Mouse (Mus musculus) layer of hippocampus, postnatal 36 days (tissue): ENCODE results near the gene Zfp988. TPM values are rescaled to one million over a fixed set of nuclear protein-coding genes. Genes with fewer than 3 reads are reported as not detected.
"Not testable (repeated sequence)": the region's sequence is repeated elsewhere in the genome, so short reads cannot be mapped to it uniquely, and the experiment has no call there.

Experiments used
- DNase-seq, 2 experiments: peaks; one replicate each; pipeline ENCODE4 v3.0.0; 2022
- total RNA-seq, 2 experiments: library from RNA; stranded (reverse); gene quantifications; 2 replicates each; pipeline ENCODE4 v1.2.3; 2021

Zfp988 gene
- total RNA-seq = under 1 TPM; 0.20 TPM

GRCm38 (mm10) chr4:147305436-147305835 lies at the start of gene Zfp988:
Gene Zfp988 (plus strand): TSS chr4:147305674.
- not testable (repeated sequence) for DNase-seq

DNA sequence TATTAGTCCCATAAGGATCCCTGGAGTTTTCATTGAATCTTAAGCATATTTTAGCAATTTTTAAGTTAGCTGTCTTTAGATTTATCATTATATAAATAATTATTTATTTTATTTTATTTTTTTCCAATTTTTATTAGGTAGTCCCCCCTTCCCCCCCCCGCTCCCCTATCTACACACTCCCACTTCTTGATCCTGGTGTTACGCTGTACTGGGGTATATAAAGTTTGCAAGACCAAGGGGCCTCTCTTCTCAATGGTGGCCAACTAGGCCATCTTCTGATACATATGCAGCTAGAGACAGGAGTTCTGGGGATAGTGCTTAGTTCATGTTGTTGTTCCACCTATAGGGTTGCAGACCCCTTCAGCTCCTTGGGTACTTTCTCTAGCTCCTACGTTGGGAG lies 42.8 kb upstream of the Zfp988 start:
- DNase-seq = not testable (repeated sequence)

GRCm38 (mm10) chr4:147267302-147267701 lies 38.2 kb upstream of the Zfp988 start:
- DNase-seq = not testable (repeated sequence)

- DNase-seq = not testable (repeated sequence)
Observed at GRCm38 (mm10) chr4:147268735-147269134, 36.7 kb upstream of the Zfp988 start.

DNA sequence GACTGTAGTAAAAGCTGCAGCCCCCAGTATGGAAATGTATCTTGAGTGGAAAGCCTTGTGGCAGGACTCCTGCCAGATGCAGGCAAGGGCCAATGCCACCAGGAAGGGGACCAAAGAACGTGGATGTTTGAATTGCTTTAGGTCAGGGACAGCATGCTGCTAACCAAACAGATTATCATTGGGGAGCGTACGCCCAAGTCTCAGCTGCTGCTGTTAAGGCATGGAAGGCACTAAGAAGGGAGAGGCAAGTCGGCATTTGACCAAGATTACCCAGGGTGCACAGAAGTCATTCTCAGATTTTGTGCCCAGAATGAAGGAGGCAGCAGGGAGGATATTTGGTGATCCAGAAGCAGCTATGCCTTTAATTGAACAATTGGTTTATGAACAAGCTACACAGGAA lies 35.4 kb upstream of the Zfp988 start:
- not testable (repeated sequence) for DNase-seq

GRCm38 (mm10) chr4:147271601-147272000 lies 33.9 kb upstream of the Zfp988 start:
- DNase-seq = not testable (repeated sequence)

DNA sequence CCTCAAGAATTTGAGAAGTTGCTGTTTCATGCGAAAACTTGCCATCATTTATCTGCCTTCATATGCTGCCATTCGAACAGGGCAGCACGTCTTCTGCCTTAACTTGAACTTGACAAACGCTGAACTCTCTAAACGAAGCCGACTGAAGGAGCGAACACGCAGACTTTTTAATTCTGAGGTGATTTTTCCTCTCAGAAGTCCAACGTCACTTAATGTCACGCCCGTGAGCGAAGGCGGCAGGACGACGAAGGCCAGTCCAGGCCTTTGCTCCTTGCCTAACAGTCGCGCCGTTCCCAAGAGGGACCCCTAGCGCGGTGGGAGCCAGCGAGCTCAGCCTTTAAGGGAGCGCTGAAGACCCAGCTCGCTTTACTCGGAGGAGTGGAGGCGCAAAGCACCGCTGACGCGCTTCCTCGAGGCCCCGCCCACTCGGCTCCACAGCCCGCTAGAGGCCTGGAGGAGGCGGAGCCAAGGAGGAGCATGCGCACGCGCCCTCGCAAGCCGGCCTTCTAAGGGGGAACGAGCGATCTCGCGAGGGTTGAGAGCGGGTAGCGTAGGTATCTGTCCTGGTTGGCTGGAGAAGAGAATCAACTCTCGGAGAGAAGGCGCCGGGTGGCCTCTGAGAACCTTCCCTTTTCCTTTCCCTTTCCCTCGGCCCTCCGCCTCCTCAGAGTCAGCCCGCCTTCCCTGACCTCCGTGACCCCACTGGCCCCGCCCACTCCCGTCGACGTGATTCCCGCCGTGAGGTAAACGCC lies 30.3 kb upstream of the Zfp988 start:
- not testable (repeated sequence) for DNase-seq

DNA sequence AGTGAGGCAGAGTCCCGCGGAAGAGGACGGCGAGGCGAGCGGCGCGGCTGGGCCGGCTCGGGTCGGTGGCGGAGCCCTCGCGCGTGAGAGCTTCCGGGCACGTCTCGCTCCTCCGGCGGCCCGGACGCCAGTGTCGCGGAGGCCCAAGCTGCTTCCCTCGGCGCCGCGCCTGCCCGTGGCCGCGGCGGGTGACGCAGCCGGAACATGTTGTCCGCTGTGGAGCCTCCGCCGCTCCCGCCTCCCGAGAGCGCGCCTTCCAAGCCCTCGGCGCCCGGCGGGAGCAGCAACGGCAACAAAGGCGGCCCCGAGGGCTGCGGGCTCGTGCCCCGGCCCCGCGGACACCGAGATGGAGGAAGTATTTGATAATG lies 29.7 kb upstream of the Zfp988 start:
- DNase-seq = not testable (repeated sequence)

- not testable (repeated sequence) for DNase-seq
Observed at GRCm38 (mm10) chr4:147280406-147280805, 25.1 kb upstream of the Zfp988 start.

DNA sequence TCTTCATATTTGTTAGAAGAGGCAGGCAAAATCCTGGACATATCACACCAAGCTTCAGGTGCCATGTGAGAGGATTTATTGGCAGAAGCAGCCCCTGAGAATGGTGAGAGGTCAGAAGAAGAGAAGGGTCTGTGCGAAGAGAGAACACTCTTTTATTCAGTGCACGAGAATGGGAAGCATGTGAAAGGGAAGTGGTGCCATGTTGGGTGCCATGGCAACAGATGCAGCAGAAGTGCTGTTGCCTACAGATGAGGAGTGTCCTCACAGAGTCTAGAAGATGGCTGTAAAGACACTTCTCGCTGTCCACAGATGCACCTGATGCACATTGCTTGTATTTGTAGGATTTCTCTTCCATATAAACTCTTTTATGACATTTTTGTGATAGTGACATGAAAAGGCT lies 6.9 kb upstream of the Zfp988 start:
- not testable (repeated sequence) for DNase-seq

GRCm38 (mm10) chr4:147302375-147302774 lies 3.1 kb upstream of the Zfp988 start:
- DNase-seq = not testable (repeated sequence)

DNA sequence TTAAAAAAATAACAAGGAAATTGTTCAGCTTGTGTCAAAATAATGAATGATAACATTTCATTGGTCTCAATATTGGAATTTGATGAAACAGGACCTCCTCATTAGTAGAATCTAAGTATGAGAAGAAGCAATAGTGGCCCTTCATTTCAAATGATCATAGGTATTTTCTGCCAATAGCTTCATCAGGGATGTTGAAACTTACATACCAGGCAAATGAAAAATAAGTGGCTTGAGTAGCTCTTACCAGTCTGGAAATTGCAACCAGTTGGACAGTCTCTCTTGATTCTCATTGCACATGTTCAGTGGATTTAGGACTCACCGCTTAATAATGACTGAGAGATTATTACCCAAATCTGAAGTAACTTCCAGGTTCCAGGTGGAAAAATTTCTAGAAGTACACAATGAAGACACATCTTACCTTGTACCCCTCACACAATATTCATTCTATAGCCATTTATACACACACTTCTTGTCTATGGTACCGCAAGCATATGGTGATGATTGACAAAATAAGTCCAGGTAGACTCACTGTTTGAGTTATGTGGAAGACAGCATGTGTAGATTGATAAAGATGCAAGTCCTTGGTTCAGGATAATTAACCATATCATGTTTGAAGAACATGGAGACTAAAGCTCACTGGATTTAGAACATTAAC lies 29.7 kb downstream of the Zfp988 start:
- not testable (repeated sequence) for DNase-seq

DNA sequence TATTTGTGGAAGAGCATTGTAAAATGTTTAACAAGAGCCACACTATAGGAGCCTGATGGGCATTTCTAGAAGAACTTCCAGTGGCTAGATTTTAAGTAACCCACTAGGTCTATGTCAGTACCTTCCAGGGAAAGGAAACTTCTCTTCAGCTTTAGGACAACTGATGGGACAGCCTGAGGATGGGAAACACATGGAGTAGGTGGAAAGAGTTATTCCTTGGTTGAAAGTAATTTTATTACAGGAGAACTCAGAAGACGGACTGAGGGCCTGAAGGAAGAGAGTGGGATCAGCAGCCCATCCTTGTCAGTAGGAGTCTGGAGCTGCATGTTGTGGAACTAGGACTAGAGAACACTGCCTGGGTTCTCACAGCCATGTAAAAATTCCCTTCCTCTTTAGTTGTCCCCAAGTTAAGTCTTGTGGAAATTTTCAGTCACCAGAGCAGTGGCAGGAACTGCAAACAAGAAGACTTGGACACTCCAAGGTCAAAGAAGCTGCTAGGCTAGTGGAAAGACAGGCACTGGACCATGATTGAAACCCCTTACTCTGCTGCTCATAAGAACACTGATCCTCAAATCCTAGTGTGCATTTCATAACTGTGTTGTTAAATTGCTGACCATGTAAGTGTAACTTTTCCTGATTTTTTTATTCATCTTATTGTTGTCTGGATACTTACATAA lies 30.4 kb downstream of the Zfp988 start:
- DNase-seq = not testable (repeated sequence)

DNA sequence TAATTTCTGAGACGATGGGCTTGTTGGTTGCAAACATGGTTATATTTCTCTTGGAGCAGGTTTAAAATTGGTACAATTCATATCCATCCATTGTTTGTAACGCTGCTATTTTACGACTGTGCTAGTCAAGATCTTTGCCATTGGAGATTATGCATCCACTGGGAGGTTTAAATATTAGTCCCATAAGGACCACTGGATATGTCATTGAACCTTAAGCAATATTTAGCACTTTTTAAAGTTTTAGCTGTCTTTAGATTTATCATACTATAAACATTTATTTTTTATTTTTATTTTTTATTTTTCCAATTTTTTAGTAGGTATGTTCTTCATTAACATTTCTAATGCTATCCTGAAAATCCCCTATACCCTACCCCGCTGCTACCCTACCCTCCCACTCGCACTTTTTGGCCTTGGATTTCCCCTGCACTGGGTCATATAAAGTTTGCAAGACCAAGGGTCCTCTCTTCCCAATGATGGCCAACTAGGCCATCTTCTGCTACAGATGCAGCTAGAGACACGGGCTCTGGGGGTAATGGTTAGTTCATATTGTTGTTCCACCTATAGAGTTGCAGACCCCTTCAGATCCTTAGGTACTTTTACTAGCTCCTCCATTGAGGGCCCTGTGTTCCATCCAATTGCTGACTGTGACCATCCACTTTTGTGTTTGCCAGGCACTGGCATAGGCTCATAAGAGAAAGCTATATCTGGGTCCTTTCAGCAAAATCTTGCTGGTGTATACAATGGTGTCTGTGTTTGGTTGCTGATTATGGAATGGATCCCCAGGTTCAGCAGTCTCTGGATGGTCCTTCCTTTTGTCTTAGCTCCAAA lies 31.1 kb downstream of the Zfp988 start:
- DNase-seq = not testable (repeated sequence)

- not testable (repeated sequence) for DNase-seq
Observed at GRCm38 (mm10) chr4:147337520-147337919, 32.0 kb downstream of the Zfp988 start.

- DNase-seq = no peak
Observed at GRCm38 (mm10) chr4:147338032-147338610, 32.6 kb downstream of the Zfp988 start.

DNA sequence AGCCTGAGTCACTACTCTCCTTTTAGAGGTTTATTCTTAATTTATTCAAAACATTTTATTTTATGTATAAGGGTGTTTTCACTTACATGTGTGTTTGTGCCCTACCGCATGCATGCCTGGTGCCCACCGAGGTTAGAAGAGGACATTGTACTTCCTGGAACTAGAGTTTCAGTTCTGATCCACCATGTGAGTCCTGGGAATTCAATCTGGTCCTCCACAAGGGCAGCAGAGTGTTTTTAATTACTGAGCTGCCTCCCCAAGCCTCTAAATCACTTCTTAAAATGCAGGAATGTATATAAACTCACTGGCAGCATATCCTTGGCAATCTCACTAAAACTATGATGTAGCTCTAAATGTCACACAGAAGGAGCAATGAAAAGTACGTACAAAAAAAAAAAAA lies 33.2 kb downstream of the Zfp988 start:
- DNase-seq = not testable (repeated sequence)

DNA sequence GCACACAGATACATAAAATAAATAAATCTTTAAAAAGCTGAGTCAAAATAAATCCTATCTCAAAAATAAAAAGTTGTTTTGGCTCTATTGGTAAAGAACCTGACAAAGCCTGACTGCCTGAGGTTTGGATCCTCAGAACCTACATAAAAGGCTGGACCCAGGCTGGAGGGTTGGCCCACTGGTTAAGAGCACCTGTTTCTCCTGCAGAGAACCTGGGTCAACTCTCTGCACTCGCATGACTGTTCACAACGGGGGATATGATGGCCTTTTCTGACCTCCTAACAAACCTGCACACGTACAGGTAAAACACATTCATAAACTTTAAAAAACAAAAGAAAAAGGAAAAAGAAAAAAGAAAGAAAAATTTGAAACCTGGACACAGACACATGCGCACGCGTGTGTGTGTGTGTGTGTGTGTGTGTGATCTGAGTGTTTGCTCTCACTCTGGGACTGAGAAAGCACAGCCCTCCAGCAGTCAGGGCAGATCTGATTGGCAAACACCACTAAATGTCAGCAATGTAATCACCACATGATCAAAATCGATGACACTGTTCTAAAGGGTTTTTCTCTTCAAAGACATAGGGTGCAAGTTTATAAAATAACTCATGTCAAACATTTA lies 34.2 kb downstream of the Zfp988 start:
- not testable (repeated sequence) for DNase-seq

GRCm38 (mm10) chr4:147340236-147340635 lies 34.8 kb downstream of the Zfp988 start:
- not testable (repeated sequence) for DNase-seq

- not testable (repeated sequence) for DNase-seq
Observed at GRCm38 (mm10) chr4:147340876-147341275, 35.4 kb downstream of the Zfp988 start.
